Mouse (Mus musculus): ENCODE results near the gene Zfp764.

GRCm38 (mm10) chr7:127390306-127390705, 16.3 kb downstream of the Zfp764 start:
- TF ChIP-seq CTCF (IDR thresholded peaks at IDR 0.05) (no peak), EP300 (IDR thresholded peaks at IDR 0.05) (no peak)

Measured in lung, postnatal 0 days (tissue).